Mouse (Mus musculus) heart, adult 2 months (tissue): ENCODE data around the gene Lrit2. TPM values are rescaled to one million over a fixed set of nuclear protein-coding genes. Genes with fewer than 3 reads are reported as not detected.
A peak's percentile ranks its signal among the peaks of the same experiment; 100 is the strongest.

Experiments used
- DNase-seq, 2 experiments: peaks; one replicate each; pipeline ENCODE4 v3.0.0; 2021
- H3K27ac ChIP-seq: fragments of 200-600 bp; 2 replicates; pipeline ENCODE4 v1.8.1; 2022
- H3K27me3 ChIP-seq: fragments of 200-500 bp; 2 replicates; pipeline ENCODE4 v1.6.1; 2012; ENCODE audit warnings: mild to moderate bottlenecking, low read length, inconsistent platforms, mixed read lengths; ENCODE audit not compliant: control insufficient read depth, insufficient read depth
- H3K36me3 ChIP-seq: fragments of 200-500 bp; 2 replicates; pipeline ENCODE4 v1.6.1; 2012; ENCODE audit warnings: low read length, inconsistent platforms; ENCODE audit not compliant: control insufficient read depth, insufficient read depth
- H3K4me1 ChIP-seq: fragments of 200-500 bp; 2 replicates; pipeline ENCODE4 v1.6.1; 2011; ENCODE audit warnings: low read length; ENCODE audit not compliant: control insufficient read depth, insufficient read depth
- H3K4me3 ChIP-seq: fragments of 200-600 bp; 2 replicates; pipeline ENCODE4 v1.8.1; 2022
- H3K79me2 ChIP-seq: fragments of 200-500 bp; replicated peaks from 2 replicates; pipeline ENCODE4 v1.6.1; 2012; ENCODE audit warnings: mild to moderate bottlenecking, inconsistent platforms, low read length, moderate library complexity, mixed read lengths; ENCODE audit not compliant: control insufficient read depth, insufficient read depth
- H3K9ac ChIP-seq: fragments of 200-500 bp; 2 replicates; pipeline ENCODE4 v1.6.1; 2012; ENCODE audit warnings: low read depth, mild to moderate bottlenecking, control low read depth, inconsistent platforms, low read length, mixed read lengths
- CTCF ChIP-seq: fragments of 200-600 bp; IDR thresholded peaks from 2 replicates; pipeline ENCODE4 v1.8.1; 2022; ENCODE audit warnings: antibody characterized with exemption, mild to moderate bottlenecking, moderate library complexity
- EP300 ChIP-seq: fragments of 200-500 bp; IDR thresholded peaks from 2 replicates; pipeline ENCODE4 v1.6.1; 2011; ENCODE audit warnings: low read depth, low read length, control low read depth; ENCODE audit not compliant: insufficient read depth
- POLR2A ChIP-seq: fragments of 200-500 bp; IDR thresholded peaks from 2 replicates; pipeline ENCODE4 v1.6.1; 2011; ENCODE audit warnings: mild to moderate bottlenecking, low read depth, low read length, control low read depth; ENCODE audit not compliant: insufficient read depth
- WGBS: fragments of 180-500 bp; shearing (Covaris S2); methylation state at CpG from one replicate; pipeline ENCODE4 v1.1.7; 2018; 5-methylcytosine and 5-hydroxymethylcytosine counted together
- intact Hi-C: fragments of 180-260 bp; cut with DNase I; formaldehyde crosslinking; loops from one replicate; pipeline ENCODE4 v1.15.1; 2025
- polyA plus RNA-seq: library from polyadenylated mRNA; depleted of rRNA; stranded (reverse); fragments of >200 nt; gene quantifications from 2 replicates; pipeline ENCODE4 v1.2.3, GENCODE M21; 2012
- total RNA-seq, 2 experiments: library from RNA; stranded (reverse); gene quantifications; 2 replicates each; pipeline ENCODE4 v1.2.3; 2021

The Lrit2 gene
- total and polyA plus RNA-seq, 3 experiments: not detected

- DNase-seq: peak; percentile 16 to 24
- H3K4me1 ChIP-seq: peaks cover 4% of the 10 kb centered on the region
- H3K79me2 ChIP-seq: no peaks in the 10 kb centered on the region
- intact Hi-C loops: no loop called here
- no peak for TF ChIP-seq EP300
- no peak for TF ChIP-seq CTCF
- no peak for TF ChIP-seq POLR2A
- H3K27me3 ChIP-seq: no peaks in the 10 kb centered on the region
- 18% methylated on average over 5 of the region's 5 CpGs for WGBS
- no peaks in the 10 kb centered on the region for H3K36me3 ChIP-seq
- H3K27ac ChIP-seq: no peak overlapping the region
- no peak overlapping the region for H3K4me3 ChIP-seq
- H3K9ac ChIP-seq: no peak overlapping the region
Measured at GRCm38 (mm10) chr14:37104747-37105146, 37.0 kb downstream of the Lrit2 start.

GRCm38 (mm10) chr14:37105846-37106245, 38.1 kb downstream of the Lrit2 start:
- DNase-seq: no peak
- Histone ChIP-seq H3K27me3 (no peaks in the 10 kb centered on the region), H3K27ac (no peak overlapping the region), H3K4me1 (peaks cover 4% of the 10 kb centered on the region), H3K9ac (no peak overlapping the region), H3K4me3 (no peak overlapping the region), H3K79me2 (no peaks in the 10 kb centered on the region), H3K36me3 (no peaks in the 10 kb centered on the region)
- WGBS: 17% methylated on average over 7 of the region's 7 CpGs
- TF ChIP-seq CTCF (no peak), EP300 (no peak), POLR2A (no peak)
- intact Hi-C loops: no loop called here

GRCm38 (mm10) chr14:37109460-37109859, 41.7 kb downstream of the Lrit2 start:
- Histone ChIP-seq H3K36me3 (no peaks in the 10 kb centered on the region), H3K4me3 (no peak overlapping the region), H3K4me1 (peaks cover 4% of the 10 kb centered on the region), H3K9ac (no peak overlapping the region), H3K27ac (no peak overlapping the region), H3K79me2 (no peaks in the 10 kb centered on the region), H3K27me3 (no peaks in the 10 kb centered on the region)
- TF ChIP-seq CTCF (no peak), EP300 (no peak), POLR2A (no peak)
- DNase-seq: no peak
- intact Hi-C loops: no loop called here
- WGBS: 63% methylated on average over 8 of the region's 8 CpGs

GRCm38 (mm10) chr14:37109975-37110374, 42.2 kb downstream of the Lrit2 start:
- Histone ChIP-seq H3K79me2 (no peaks in the 10 kb centered on the region), H3K4me1 (peaks cover 1% of the 10 kb centered on the region; the same call in 1 of the 2 replicates), H3K36me3 (no peaks in the 10 kb centered on the region), H3K9ac (no peak overlapping the region), H3K4me3 (no peak overlapping the region), H3K27ac (no peak overlapping the region), H3K27me3 (no peaks in the 10 kb centered on the region)
- TF ChIP-seq CTCF: no peak
- TF ChIP-seq EP300: no peak
- no peak for TF ChIP-seq POLR2A
- whole genome bisulfite sequencing: 62% methylated on average over 9 of the region's 9 CpGs
- intact Hi-C loops: no loop called here
- no peak for DNase-seq

GRCm38 (mm10) chr14:37110456-37110855, 42.7 kb downstream of the Lrit2 start:
- Histone ChIP-seq H3K36me3 (no peaks in the 10 kb centered on the region), H3K4me1 (0 out of 2 replicates have a peak, but pooled peaks cover 1% of the 10 kb centered on the region), H3K4me3 (no peak overlapping the region), H3K9ac (no peak overlapping the region), H3K27ac (no peak overlapping the region), H3K27me3 (no peaks in the 10 kb centered on the region), H3K79me2 (no peaks in the 10 kb centered on the region)
- no peak for TF ChIP-seq EP300
- TF ChIP-seq POLR2A: no peak
- no peak for TF ChIP-seq CTCF
- DNase-seq: no peak
- intact Hi-C loops: no loop called here
- 62% methylated on average over 2 of the region's 2 CpGs for WGBS

DNA sequence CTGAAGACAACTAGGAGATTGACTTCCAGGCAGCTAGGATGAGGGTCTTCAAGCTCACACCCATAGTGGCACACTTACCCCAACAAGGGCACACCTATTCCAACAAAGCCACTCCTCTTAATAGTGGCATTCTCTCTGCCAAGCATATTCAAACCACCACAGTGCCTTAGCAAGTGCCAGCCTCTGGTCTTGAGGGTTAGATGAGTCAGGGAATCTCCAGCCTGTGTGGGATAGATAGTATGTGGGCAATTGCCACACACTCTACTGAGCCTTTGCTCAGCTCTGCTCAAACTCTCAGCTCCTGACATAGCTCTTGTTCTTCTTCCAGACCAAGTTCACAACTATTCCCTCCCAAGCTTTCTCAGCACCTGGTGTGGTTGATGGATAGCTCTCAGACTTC, 43.6 kb downstream of the Lrit2 start:
- H3K4me1 ChIP-seq: no peaks in the 10 kb centered on the region
- H3K9ac ChIP-seq: no peak overlapping the region
- no peak for TF ChIP-seq POLR2A
- TF ChIP-seq CTCF: no peak
- TF ChIP-seq EP300: no peak
- intact Hi-C loops: no loop called here
- no peaks in the 10 kb centered on the region for H3K36me3 ChIP-seq
- no peak for DNase-seq
- H3K27ac ChIP-seq: no peak overlapping the region
- H3K4me3 ChIP-seq: no peak overlapping the region
- H3K27me3 ChIP-seq: no peaks in the 10 kb centered on the region
- H3K79me2 ChIP-seq: no peaks in the 10 kb centered on the region

DNA sequence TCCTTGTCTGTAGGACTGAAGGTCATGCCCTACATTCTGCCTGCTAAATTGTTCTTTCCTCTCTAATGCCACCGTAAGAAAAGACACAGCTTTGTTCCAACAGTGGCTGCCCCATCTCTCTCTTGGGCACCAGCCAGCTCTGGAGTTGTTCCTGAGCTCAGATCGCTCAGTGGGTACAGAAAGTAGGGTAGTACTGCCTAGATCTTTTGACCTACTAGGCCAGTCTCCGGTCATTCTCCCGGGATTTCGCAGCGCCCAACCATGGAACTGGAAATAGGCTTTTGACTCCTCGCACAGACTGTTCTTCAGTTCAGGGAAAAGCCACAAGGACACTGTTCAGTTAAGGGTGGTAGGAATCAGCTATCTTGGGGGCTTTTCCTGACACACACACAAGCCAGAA, 45.2 kb downstream of the Lrit2 start:
- Histone ChIP-seq H3K27ac (no peak overlapping the region), H3K36me3 (no peaks in the 10 kb centered on the region), H3K79me2 (no peaks in the 10 kb centered on the region), H3K9ac (no peak overlapping the region), H3K4me3 (no peak overlapping the region), H3K4me1 (no peaks in the 10 kb centered on the region), H3K27me3 (no peaks in the 10 kb centered on the region)
- TF ChIP-seq CTCF (no peak), POLR2A (no peak), EP300 (no peak)
- 63% methylated on average over 7 of the region's 7 CpGs for WGBS
- DNase-seq: no peak
- intact Hi-C loops: no loop called here
